Mouse (Mus musculus): ENCODE data around the gene Cfap100.

Gene Cfap100

DNA sequence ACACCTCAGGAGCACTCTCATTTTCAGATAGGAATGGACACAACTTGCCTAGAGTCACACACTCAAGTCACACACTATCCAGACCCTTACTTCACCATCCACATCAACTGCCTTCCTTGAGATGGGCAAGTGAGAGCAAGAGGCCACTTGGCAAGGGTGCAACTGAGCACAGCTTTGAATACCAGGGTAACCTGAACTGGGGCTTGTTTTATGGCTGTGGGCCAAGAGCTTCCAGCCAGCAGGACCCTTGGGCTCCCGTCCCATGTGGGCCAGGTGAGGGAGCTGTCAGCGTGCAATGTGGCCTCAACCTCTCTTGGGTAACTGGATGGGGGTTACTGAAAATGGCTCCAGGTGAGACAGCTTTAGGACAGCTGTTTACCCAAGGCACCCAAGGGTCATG is 28.8 kb upstream of the Cfap100 start:
- no peak for DNase-seq

DNA sequence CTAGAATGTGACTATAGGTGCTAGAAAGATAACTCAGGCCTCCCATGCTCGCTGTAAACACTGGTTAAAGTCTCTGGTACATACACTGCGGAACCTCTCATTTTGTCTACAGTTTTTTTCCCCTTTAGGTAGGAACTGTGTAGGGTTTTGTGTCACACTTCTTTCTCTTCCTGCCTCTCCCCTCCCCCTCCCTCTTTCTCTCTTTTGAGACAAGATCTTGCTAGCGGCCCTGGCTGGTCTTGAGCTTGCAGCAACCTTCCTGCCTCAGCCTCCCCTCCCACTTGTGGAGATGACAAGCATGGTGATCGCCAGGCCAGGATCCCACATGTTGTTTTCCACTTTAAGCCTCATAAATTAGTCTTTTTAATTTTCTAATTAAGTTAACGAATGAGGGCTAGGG is 25.2 kb upstream of the Cfap100 start:
- no peak for DNase-seq

DNA sequence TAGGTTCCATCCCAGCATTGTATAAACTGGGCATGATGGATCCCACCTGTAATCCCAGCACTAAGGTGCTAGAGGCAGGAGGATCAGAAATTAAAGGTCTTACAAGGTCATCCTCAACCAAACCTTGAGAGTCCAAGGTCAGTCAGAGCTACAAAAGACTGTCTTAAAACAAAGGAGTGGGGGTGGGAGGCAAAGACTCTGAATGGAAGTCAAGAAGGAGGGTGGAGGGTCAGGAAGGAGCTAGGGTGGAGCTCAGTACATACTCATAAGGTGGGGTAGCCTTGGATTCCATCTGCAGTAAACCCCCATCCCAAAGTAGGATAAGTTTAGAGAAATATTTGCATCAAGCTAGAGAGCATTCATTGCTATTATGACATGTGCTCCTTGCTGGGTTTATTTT is 24.0 kb upstream of the Cfap100 start:
- no peak for DNase-seq

DNA sequence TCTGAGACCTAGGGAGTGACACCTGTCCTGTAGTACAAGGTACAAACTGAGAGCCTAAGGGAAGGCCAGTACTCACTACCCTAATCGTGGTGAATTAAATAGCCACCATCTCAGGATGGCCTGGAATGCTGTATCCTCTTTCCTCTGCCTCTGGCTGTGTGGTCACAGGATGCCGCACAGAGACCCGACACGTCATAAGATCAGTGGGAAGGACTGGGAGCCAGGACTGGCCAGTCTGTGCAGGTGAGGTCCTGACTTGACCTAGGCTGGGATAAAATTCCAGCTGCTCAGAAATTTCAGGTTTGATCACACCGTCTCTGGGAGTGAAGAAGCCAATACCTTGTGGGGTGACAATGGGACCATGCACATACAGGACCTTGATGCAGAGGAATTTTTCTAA is 22.9 kb upstream of the Cfap100 start:
- DNase-seq, result no peak

DNA sequence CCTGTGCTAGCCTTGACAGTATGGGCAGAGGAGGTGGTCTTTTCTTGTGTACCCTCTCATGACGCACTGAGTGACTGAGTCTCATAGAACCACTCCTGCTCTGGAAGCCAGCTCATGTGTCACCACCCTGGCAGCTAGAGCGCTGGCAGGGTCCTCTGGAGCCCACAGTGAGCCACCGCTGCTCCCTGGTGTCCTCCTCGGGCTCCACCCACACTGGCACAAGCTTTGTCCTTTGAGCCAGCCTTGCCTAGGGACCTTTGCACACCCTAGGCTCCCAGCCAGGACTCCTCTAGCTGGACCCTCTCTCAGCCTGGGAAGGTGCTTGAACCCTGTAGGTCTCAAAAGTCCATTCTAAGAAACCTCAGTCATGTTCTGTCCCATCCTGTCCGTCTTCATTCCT is 22.1 kb upstream of the Cfap100 start:
- DNase-seq, result peak; percentile 57

DNA sequence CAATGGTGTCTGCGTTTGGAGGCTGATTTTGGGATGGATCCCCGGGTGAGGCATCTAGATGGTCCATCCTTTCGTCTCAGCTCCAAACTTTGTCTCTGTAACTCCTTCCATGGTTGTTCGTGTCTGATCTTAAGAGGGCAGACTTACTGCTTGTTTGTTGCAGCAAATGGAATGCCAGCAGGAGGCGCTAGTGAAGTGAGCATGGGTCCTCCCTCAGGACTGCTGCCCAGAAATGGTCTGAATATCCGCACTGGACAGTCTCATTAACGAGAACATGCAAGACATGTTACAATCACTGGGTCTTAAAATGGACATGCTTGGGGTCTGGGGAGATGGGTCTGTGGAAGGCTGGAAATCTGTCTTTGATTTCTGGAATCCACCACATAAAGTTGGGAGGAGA is 21.6 kb upstream of the Cfap100 start:
- peak; percentile 97 for DNase-seq

DNA sequence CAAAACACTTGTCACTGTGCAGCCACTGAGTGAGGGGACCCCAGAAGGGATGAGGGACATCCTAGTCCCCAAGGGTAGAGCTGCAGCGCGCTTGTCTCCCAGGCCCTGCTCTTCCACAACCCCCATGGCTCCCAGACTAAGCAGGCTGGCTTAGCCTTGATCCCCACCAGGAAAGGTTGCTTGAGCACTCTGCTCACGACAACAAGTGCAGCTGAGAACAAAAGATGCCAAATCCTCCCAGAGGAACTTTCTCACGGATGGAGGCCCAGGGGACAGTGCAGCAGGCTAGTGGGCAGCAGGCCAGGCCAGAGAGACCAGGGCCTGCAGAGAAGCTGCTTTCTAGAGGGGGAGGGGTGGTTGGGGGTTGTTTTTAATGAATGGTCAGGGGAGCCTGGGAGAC is 18.3 kb upstream of the Cfap100 start:
- DNase-seq, result no peak

DNA sequence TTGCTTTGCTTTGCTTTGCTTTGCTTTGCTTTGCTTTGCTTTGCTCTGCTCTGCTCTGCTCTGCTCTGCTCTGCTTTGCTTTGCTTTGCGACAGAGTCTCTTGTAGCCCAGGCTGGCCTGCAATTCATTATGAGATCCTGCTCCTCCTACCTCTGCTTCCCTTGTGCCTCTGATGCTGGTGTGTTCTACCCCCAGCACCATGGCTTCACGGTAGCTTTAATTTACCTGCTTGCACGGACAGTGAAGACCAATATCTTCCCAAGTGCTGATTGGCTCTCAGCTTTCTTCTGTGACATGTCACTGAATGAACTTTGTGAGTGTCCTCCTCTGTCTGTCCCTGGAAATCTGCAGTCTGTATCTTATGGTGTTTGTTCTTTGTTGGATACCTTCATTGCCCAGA is 8.4 kb upstream of the Cfap100 start:
- DNase-seq, result no peak

DNA sequence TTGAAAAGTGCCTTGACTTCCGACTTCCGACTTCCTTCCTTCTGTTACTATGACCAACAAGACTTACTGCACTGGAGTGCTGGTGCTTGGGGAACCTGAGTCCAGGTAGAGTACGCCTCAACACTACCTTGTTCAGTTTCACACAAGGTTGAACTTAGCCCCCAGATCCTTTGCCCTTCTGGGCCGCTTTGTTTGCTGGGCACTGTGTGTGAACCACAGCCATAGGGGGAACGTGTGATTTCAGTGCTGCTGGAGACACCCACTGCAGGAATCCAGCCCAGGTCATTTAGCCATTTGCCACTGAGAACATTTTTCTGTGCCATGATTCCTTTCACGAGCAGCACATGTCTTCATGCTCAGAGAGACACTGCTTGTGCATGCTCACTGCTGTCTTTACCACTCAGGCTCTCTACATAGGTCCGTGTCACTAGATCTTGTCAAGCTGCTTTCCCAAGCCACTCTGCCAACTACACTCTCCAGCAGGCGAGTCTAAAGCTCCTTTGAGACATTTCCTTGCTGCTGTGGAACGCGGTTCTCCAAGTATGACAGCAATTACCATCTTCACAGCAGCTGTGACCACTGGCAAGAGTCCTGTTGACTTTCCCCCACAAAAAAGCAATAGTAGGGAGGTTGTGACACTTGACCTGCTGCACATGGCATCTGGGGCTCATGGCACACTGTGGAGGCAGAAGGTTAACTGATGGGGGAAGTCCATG is 7.8 kb upstream of the Cfap100 start:
- peak; percentile 32 for DNase-seq

DNA sequence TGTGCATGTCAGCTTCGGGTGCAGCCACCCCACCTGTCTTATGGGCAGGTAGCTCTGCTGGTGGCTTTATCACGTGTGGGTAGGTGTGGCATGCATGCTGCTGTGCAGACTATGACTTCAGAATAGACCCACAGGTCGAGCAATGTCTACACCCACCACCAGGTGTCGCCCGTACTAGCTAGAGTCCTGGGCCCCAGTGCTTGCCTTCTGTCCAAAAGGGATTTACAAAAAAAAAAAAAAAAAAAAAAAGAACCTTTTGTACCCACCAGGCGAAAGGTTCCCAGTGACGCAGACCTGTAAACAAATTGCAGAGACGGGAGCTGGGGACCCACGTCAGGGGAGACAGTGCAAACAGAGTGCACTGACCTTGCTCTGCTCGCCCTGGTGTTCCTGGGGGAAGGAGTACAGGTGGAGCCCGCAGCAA is 6.6 kb upstream of the Cfap100 start:
- DNase-seq, result peak; percentile 90

DNA sequence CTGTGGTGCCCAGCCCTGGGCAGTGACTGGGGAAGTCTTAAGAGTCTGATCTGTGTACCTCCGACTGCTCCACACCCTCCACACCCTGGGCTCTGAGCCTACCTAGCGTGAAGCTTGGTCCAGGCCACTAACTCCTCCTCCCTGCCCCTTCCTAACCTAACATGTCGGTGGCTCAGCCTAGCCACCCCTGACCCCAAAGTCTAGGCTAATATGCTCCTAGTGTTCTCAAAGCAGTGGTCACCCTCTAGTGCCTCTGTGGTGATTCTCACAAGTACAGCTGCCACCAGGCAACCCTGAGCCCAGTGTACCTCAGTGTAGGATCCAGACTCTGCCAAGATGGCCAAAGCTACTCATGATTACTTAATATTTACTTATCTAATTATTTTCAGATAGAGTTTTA is 6.1 kb upstream of the Cfap100 start:
- DNase-seq, result no peak

DNA sequence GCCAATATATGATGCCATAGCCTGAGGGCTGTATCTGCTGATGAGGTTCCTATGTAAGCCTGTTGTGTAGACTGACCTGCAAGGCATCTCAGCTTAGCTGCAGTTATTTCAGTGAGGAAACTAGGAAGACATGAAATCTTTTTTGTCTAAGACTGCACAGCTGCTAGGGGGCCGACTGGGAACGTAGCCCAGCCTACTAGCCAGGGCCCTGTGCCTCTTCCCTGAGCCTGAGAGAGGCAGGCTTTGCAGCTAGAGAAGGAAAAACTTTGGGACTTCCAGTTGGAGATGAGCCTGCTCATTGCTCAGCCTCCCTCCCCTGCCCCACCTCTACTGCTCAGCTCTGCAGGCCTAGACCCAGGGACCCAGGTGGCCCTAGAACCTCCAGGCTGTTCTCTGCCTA is 2.9 kb upstream of the Cfap100 start:
- peak; percentile 17 for DNase-seq

DNA sequence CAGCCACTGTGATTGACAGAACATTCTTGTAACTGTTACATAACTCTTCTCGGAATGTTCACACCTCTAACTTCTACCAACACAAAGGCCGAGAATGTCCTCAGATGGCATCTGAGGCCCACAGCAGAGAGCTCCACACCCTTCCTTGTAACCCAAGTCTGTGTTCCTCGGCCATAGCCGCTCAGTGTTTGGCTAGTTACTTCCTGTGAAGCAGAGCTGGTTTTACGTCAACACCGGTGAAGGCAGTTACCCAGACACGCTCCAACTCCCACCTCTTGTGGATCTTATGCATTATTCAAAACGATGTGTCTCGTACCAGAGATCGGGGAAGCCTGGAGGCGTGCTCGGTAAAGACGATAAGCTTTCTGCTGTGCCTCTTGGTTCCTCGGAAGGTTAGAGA is 1.3 kb upstream of the Cfap100 start:
- no peak for DNase-seq

DNA sequence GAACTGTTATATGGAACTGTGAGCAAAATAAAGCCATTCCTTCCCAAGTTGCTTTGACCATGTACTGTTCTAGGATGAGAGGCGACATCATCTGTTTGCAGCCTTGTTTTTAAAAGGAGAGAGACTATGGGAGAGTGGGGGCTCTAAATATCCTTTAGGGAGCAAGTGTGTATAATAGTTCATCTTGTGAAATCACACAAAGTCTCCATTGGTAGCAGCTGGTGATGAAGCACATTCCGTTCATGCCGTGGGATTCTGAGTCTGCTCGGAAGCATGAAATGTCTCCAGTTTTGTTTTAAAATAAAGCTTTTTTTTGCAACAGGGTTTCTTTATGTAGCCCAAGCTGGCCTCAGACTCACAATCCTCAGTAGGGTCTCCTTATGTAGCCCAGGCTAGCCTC is 2.6 kb downstream of the Cfap100 start:
- DNase-seq, result no peak

DNA sequence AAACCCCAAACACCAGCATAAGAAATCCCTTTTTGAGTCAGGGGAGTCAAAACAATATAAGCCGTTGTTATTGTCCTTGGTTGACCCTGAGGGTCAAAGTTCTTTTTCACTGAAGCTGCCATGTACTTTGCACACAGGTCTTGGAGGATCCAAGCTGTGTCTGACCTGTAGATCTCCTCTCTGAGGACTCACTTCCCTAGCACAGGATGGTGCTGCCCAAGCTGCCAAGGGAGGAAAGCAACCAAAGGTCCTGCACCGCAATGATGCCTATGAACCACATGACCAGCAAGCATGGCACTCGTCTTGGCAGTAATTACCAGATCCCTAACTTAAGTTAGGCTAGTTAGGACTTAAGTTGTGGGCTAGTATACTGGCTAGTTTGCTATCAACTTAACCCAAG is 3.2 kb downstream of the Cfap100 start:
- no peak for DNase-seq

DNA sequence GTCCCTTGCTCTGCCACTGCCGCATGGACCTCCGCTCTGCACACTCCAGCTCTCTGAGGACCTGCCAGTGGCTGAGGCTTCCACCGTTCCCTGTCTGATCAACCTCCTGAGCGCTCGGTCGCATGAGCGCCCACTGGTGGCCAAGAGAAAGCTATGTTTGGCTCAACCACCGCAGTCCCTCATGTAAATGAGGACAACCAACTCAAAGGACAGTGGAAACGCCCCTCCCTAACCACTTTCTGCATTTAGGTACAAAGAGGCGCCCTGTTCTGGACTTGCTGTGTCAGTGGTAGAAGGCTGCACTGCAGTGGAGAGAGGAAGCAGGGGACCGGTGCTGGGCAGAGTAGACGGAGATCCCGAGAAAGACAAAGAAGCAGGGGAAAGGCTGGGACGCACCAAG is 6.0 kb downstream of the Cfap100 start:
- peak; percentile 82 for DNase-seq

DNA sequence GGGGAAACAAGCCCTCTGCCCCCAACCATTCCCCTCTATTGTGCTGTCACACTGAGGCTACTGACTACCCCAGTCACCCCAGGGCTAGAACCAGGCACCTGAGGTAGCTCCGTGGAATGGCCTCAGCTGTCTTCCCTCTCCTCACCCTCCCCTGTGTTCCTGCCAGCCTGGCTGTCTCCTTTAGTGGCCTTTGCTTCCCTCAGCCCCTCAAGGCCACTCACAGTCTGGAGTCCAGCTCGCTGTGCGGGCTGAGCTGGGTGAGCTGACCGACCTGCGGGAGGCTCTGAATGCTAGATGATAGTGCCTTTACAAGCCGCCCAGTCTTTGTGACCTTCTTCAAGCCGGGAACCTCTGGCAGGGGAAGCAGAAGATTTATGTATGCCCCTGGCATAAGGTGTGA is 16.7 kb downstream of the Cfap100 start:
- no peak for DNase-seq

DNA sequence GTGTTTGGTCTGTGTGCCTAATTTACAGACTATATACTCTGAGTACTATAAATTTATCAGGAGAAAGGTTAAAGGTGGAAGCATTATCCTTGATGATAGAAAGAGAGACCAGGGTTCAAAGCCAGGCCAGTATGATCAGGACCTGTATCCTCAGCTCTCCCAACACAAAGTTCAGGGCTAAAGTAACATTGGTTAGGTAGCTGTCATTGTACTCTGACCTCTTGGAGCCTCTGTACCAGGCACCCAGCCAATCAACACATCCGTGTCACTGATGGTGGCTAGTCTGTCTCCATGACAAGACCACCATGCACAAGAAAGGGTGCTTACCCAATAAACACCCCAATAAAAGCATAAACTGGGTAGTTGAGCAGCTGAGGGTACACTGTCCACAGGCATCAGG is 17.6 kb downstream of the Cfap100 start:
- DNase-seq, result no peak

DNA sequence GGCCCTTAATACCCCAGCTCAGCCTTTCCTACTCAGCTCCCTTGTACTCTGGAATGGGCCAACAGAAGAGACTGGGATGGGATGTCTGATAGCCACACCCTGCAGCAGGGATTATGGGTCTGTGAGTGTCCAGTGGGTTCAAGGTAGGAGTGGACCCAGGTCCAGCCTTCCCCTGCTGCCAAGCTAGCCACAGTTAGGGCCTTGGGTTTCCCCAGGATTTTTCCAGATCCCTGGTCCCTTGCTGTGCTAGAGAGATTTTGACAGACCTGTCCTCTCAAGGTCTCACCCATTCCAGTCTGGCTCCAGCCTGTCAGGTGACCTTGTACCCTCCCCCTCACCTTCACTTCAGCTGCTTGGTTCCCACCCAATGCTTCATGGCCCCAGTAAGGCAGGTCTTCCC is 20.0 kb downstream of the Cfap100 start:
- no peak for DNase-seq

DNA sequence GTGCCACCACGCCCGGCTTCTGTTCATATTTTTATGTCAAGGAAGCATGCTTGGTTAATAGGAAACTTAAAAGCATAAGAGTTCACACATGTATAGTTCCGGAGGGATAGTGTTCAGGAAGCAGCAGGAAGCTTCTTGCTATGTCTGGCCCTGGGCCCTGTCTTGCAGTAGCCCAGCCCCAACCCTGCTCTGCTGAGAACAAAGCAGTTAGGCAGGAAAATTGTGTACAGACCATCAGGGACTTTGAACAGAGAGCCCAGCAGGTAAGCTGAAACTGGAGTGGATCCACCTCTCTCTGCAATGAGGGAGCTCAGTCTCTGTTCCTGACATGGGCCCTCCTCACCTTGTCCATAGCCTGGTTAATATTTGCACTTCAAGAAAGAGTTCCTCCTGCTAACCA is 31.3 kb downstream of the Cfap100 start:
- DNase-seq, result no peak

DNA sequence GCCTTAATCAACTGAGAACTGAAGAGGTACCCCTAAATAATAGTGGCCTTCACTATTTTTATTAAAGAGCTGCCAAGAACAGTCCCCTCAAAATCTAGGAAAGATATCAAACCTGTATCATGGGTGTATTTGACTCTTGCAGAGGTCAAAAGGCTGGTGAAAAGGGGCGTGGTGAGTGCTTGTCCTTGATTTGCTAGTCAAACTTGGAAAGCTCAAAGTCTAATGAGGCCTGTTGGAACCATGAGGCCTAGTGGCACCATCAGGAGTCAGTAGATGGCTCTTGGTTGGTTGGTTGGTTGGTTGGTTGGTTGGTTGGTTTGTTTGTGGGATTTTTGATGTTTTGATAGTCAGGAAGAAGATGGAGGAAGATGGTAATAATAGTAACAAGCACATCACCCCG is 32.8 kb downstream of the Cfap100 start:
- no peak for DNase-seq

DNA sequence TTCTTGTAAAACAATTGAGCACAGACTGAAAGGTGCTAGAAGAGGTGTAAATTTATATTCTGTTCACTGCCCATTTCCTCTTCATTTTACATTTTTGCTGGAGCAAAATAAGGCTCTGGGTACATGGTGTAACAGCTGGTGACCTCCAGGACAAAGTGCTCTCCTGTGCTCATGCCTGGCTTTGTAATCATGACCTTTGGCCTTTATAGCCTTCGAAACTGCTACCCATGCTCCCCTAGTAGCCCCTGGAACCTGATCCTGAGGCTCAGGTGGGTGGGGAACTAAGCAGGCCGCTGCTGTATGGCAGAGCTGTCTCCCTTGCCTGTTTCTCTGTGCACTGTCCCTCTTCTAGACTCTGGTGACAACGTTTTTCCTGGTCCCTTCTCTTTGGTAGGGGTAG is 34.6 kb downstream of the Cfap100 start:
- DNase-seq, result no peak

DNA sequence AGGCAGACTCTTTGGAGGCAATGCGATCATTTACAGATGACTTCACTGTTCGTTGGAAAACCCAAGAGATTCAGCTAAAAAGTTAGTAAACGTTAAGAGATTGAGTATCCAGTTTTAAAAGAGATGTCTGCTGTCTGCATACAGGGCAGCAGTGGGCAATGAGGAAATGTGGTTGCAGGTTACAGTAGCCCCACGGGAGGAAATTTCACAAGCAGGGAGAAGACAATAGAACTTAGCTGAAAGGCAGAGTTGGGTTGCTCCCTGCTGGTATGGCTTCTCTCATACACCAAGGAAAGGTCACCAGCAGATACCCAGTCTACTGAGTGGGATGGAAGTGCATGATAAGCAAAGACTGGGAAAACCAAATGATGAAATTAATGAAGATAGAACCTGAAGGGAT is 38.0 kb downstream of the Cfap100 start:
- DNase-seq, result no peak

DNA sequence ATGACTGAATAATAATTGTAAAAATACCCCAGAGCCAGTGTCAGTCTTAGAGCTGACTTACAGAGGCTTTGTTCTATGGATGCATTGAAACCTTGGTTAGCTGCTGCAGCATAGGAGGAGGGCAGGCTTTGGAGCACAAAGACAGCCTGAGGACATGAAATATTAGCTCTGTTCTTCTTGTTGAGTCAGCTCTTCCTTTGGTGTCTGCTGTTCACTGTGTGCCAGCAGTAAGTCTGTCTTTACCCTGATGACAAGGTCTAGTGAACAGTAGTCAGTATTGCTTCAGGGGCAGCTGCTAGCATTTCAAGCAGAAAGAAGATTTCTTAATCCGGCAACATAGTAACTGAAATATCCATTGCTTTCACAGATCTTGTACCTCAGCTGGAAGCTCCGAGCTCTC is 47.1 kb downstream of the Cfap100 start:
- no peak for DNase-seq

DNA sequence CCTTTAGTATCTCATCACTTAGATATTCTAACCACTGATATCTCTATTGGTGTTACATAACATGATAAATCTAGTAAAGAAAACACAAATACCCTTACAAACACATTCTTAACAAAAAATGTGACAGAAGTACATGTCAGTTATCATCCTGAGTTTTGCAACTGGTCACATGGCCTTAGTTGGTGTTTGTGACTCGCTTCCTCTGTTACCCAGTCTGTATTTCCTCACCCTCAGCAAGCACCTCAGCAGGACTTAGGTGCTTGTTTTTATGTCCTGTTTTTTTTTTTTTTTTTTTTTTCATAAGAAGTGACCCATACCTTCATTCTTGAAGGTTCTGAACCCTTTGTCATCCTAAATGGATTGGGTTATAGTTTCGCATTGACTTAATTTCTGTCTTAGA is 50.9 kb downstream of the Cfap100 start:
- DNase-seq, result no peak

DNA sequence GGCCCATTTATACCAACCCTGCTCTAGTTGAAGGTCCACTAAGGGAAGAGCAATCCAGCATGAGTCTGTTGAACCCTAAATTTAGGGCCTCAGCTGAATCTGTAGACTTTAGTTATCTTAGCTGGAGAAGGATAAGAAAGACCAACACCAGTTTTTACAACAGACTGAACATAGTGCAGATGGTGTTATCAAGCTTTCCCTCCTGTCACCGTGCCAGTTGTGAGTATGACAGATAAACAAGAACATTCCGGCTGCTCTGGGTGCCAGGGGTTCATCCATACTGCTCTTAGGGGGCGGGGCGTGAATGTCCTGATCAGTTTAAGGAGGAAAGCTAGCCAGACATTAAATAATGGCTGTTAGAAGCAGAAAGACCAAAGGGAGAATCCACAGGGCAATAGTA is 54.0 kb downstream of the Cfap100 start:
- peak; percentile 65 for DNase-seq

Data from lung, postnatal 14 days (tissue).